Mouse (Mus musculus): ENCODE results near the gene Kcng1. TPM values are rescaled to one million over a fixed set of nuclear protein-coding genes. Genes with fewer than 3 reads are reported as not detected.

Gene Kcng1
- 2.6 and 3.9 TPM in 2 replicates for polyA plus RNA-seq (2015; fragmentation: Nextera tagmentation; extraction: Ambion mirVana)

- Histone ChIP-seq H3K36me3 (no peaks in the 10 kb centered on the region), H3K9ac (replicated peaks) (peak within 1 kb of the TSS; percentile 61), H3K4me1 (replicated peaks) (peaks cover 24% of the 10 kb centered on the region), H3K27ac (no peak within 1 kb of the TSS), H3K27me3 (peaks cover 62% of the 10 kb centered on the region), H3K4me3 (replicated peaks) (peak within 1 kb of the TSS; percentile 49), H3K4me2 (replicated peaks) (peak within 1 kb of the TSS; percentile 81), H3K9me3 (no peaks in the 10 kb centered on the region)
- WGBS: 17% methylated on average over 12 of the region's 12 CpGs
- ATAC-seq: peak; percentile 43
Observed at GRCm38 (mm10) chr2:168281582-168281981, at the start of gene Kcng1. TSS of gene Kcng1 (minus strand) at chr2:168281736.

GRCm38 (mm10) chr2:168330421-168331070 lies 49.0 kb upstream of the Kcng1 start:
- Histone ChIP-seq H3K27ac (no peak overlapping the region), H3K36me3 (no peaks in the 10 kb centered on the region), H3K9ac (replicated peaks) (no peak overlapping the region), H3K4me3 (replicated peaks) (no peak overlapping the region), H3K27me3 (no peaks in the 10 kb centered on the region), H3K9me3 (no peaks in the 10 kb centered on the region), H3K4me1 (replicated peaks) (peaks cover 26% of the 10 kb centered on the region), H3K4me2 (replicated peaks) (no peak overlapping the region)
- WGBS: 59% methylated on average over 11 of the region's 11 CpGs
- no peak for ATAC-seq

- peaks cover 5% of the 10 kb centered on the region for H3K4me1 ChIP-seq (replicated peaks)
- no peaks in the 10 kb centered on the region for H3K36me3 ChIP-seq
- H3K27ac ChIP-seq: no peak overlapping the region
- no peak overlapping the region for H3K9ac ChIP-seq (replicated peaks)
- no peak overlapping the region for H3K4me2 ChIP-seq (replicated peaks)
- H3K27me3 ChIP-seq: peaks cover 3% of the 10 kb centered on the region; the same call in 1 of the 2 replicates
- ATAC-seq: no peak
- 63% methylated on average over 10 of the region's 10 CpGs for WGBS
- H3K4me3 ChIP-seq (replicated peaks): no peak overlapping the region
- no peaks in the 10 kb centered on the region for H3K9me3 ChIP-seq
Observed at GRCm38 (mm10) chr2:168321716-168322374, 40.3 kb upstream of the Kcng1 start.

- no peaks in the 10 kb centered on the region for H3K36me3 ChIP-seq
- 82% methylated on average over 17 of the region's 17 CpGs for WGBS
- ATAC-seq: no peak
- no peaks in the 10 kb centered on the region; the same call in 1 of the 2 replicates for H3K4me1 ChIP-seq (replicated peaks)
- H3K27me3 ChIP-seq: peaks cover 3% of the 10 kb centered on the region; the same call in 1 of the 2 replicates
- no peak overlapping the region for H3K9ac ChIP-seq (replicated peaks)
- H3K4me3 ChIP-seq (replicated peaks): no peak overlapping the region
- no peaks in the 10 kb centered on the region for H3K9me3 ChIP-seq
- H3K27ac ChIP-seq: no peak overlapping the region
- H3K4me2 ChIP-seq (replicated peaks): no peak overlapping the region
Observed at GRCm38 (mm10) chr2:168320388-168321182, 39.0 kb upstream of the Kcng1 start.

GRCm38 (mm10) chr2:168314646-168315446 lies 33.3 kb upstream of the Kcng1 start:
- 73% methylated on average over 16 of the region's 16 CpGs for WGBS
- Histone ChIP-seq H3K4me1 (replicated peaks) (0 out of 2 replicates have a peak, but pooled peaks cover 3% of the 10 kb centered on the region), H3K36me3 (no peaks in the 10 kb centered on the region), H3K9me3 (no peaks in the 10 kb centered on the region), H3K4me3 (replicated peaks) (no peak overlapping the region), H3K4me2 (replicated peaks) (no peak overlapping the region), H3K27ac (no peak overlapping the region), H3K9ac (replicated peaks) (no peak overlapping the region), H3K27me3 (peaks cover 3% of the 10 kb centered on the region; the same call in 1 of the 2 replicates)
- ATAC-seq: no peak

- H3K27ac ChIP-seq: no peak overlapping the region
- no peaks in the 10 kb centered on the region for H3K9me3 ChIP-seq
- no peak for ATAC-seq
- no peak overlapping the region for H3K4me2 ChIP-seq (replicated peaks)
- H3K4me3 ChIP-seq (replicated peaks): no peak overlapping the region
- 47% methylated on average over 4 of the region's 4 CpGs for WGBS
- H3K36me3 ChIP-seq: no peaks in the 10 kb centered on the region
- H3K9ac ChIP-seq (replicated peaks): no peak overlapping the region
- no peaks in the 10 kb centered on the region for H3K27me3 ChIP-seq
- 0 out of 2 replicates have a peak, but pooled peaks cover 3% of the 10 kb centered on the region for H3K4me1 ChIP-seq (replicated peaks)
Observed at GRCm38 (mm10) chr2:168312504-168312903, 31.0 kb upstream of the Kcng1 start.

- Histone ChIP-seq H3K4me1 (replicated peaks) (0 out of 2 replicates have a peak, but pooled peaks cover 3% of the 10 kb centered on the region), H3K9me3 (no peaks in the 10 kb centered on the region), H3K9ac (replicated peaks) (no peak overlapping the region), H3K4me3 (replicated peaks) (no peak overlapping the region), H3K4me2 (replicated peaks) (no peak overlapping the region), H3K36me3 (no peaks in the 10 kb centered on the region), H3K27me3 (no peaks in the 10 kb centered on the region), H3K27ac (no peak overlapping the region)
- no peak for ATAC-seq
- 93% methylated on average over 16 of the region's 16 CpGs for WGBS
Observed at GRCm38 (mm10) chr2:168311006-168311405, 29.5 kb upstream of the Kcng1 start.

- Histone ChIP-seq H3K4me1 (replicated peaks) (0 out of 2 replicates have a peak, but pooled peaks cover 3% of the 10 kb centered on the region), H3K9ac (replicated peaks) (no peak overlapping the region), H3K27ac (no peak overlapping the region), H3K27me3 (no peaks in the 10 kb centered on the region), H3K4me2 (replicated peaks) (no peak overlapping the region), H3K9me3 (no peaks in the 10 kb centered on the region), H3K4me3 (replicated peaks) (no peak overlapping the region), H3K36me3 (no peaks in the 10 kb centered on the region)
- ATAC-seq: no peak
- 82% methylated on average over 7 of the region's 7 CpGs for WGBS
Observed at GRCm38 (mm10) chr2:168308916-168309315, 27.4 kb upstream of the Kcng1 start.

- no peak for ATAC-seq
- WGBS: 89% methylated on average over 8 of the region's 8 CpGs
- Histone ChIP-seq H3K4me1 (replicated peaks) (0 out of 2 replicates have a peak, but pooled peaks cover 4% of the 10 kb centered on the region), H3K36me3 (no peaks in the 10 kb centered on the region), H3K9me3 (no peaks in the 10 kb centered on the region), H3K27ac (no peak overlapping the region), H3K4me3 (replicated peaks) (no peak overlapping the region), H3K27me3 (peaks cover 4% of the 10 kb centered on the region; the same call in 1 of the 2 replicates), H3K9ac (replicated peaks) (no peak overlapping the region), H3K4me2 (replicated peaks) (no peak overlapping the region)
Observed at GRCm38 (mm10) chr2:168299650-168300049, 18.1 kb upstream of the Kcng1 start.

GRCm38 (mm10) chr2:168296530-168296929 lies 15.0 kb upstream of the Kcng1 start:
- Histone ChIP-seq H3K9ac (replicated peaks) (no peak overlapping the region), H3K27me3 (peaks cover 6% of the 10 kb centered on the region; the same call in 1 of the 2 replicates), H3K27ac (no peak overlapping the region), H3K4me1 (replicated peaks) (peaks cover 20% of the 10 kb centered on the region), H3K4me2 (replicated peaks) (no peak overlapping the region), H3K36me3 (no peaks in the 10 kb centered on the region), H3K9me3 (no peaks in the 10 kb centered on the region), H3K4me3 (replicated peaks) (no peak overlapping the region)
- ATAC-seq: no peak
- 84% methylated on average over 10 of the region's 10 CpGs for WGBS

GRCm38 (mm10) chr2:168292521-168292920 lies 11.0 kb upstream of the Kcng1 start:
- Histone ChIP-seq H3K9ac (replicated peaks) (no peak overlapping the region), H3K4me3 (replicated peaks) (no peak overlapping the region), H3K27me3 (peaks cover 3% of the 10 kb centered on the region; the same call in 1 of the 2 replicates), H3K9me3 (no peaks in the 10 kb centered on the region), H3K27ac (peak overlapping the region; percentile 19; the same call in 1 of the 2 replicates), H3K4me1 (replicated peaks) (peaks cover 20% of the 10 kb centered on the region), H3K36me3 (no peaks in the 10 kb centered on the region), H3K4me2 (replicated peaks) (no peak overlapping the region)
- WGBS: 19% methylated on average over 6 of the region's 6 CpGs
- ATAC-seq: no peak

All from midbrain, embryonic 13.5 days (tissue).